In genomic region chr2:60922351-60922750, GRCm38 (mm10) we compare ENCODE assay signal across 12 mouse cellular contexts. TPM values are rescaled to one million over a fixed set of nuclear protein-coding genes. Genes with fewer than 3 reads are reported as not detected.
A peak's percentile ranks its signal among the peaks of the same experiment; 100 is the strongest.
DNase-seq lines count a peak whose midpoint lies in the region; ATAC-seq lines count a peak whose summit lies in the region.
"Had no signal": no experiment of that assay in that cellular context is flagged by ENCODE, and none has a peak within 500 bp of the region (broad histone marks: within the 10 kb centered on the region; RNA-seq: fewer than 3 reads in every experiment).

No protein-coding gene starts in this region.

- no peak overlapping the region for H3K4me3 ChIP-seq in embryonic facial prominence, embryonic 10.5 days
- no peak overlapping the region for H3K4me3 ChIP-seq in limb, embryonic 13.5 days
- H3K4me3 ChIP-seq: forebrain, embryonic 10.5 days; myocyte had no signal

- ATAC-seq in limb, embryonic 13.5 days (ENCODE audit: low FRiP score, low read depth): 0 out of 2 replicates have a peak, but pooled peaks have one; percentile 15

- no peaks in the 10 kb centered on the region for H3K9me3 ChIP-seq in embryonic facial prominence, embryonic 10.5 days
- no peaks in the 10 kb centered on the region for H3K9me3 ChIP-seq in limb, embryonic 13.5 days
- H3K9me3 ChIP-seq: forebrain, embryonic 10.5 days had no signal

- peaks cover 47% of the 10 kb centered on the region for H3K4me1 ChIP-seq in embryonic facial prominence, embryonic 10.5 days
- H3K4me1 ChIP-seq in limb, embryonic 13.5 days: peaks cover 23% of the 10 kb centered on the region
- H3K4me1 ChIP-seq: forebrain, embryonic 10.5 days had no signal

- 61% methylated on average over 5 of the region's 5 CpGs for WGBS in embryonic facial prominence, embryonic 10.5 days
- WGBS in limb, embryonic 13.5 days: 57% methylated on average over 5 of the region's 5 CpGs

- 0 out of 2 replicates have a peak overlapping the region, but pooled peaks have one; percentile 14 for H3K27ac ChIP-seq in embryonic facial prominence, embryonic 10.5 days (replicated peaks)
- H3K27ac ChIP-seq in limb, embryonic 13.5 days: no peak overlapping the region
- H3K27ac ChIP-seq: forebrain, embryonic 10.5 days; liver, embryonic 14.5 days had no signal

- intact Hi-C loops in heart, postnatal 10 days (cut with DNase I): loop anchor here (5.0 kb wide), 1 partner anchor 40 kb away; the partner anchor contains the start of gene Rbms1

- no peak overlapping the region for H3K4me2 ChIP-seq in limb, embryonic 13.5 days (replicated peaks)

- DNase-seq in cerebellum, postnatal 25 days: peak; percentile 10 to 14
- DNase-seq in cerebellum, adult 9-11 months: no peak
- DNase-seq in embryonic facial prominence, embryonic 10.5 days (ENCODE audit: low spot score): no peak
- DNase-seq in heart, postnatal 10 days: peak; percentile 67 to 69
- no peak for DNase-seq in urinary bladder, postnatal 14 days (ENCODE audit: low spot score)
- DNase-seq in frontal cortex, postnatal 25 days (ENCODE audit: low spot score in 2 of 2): no peak
- DNase-seq in urinary bladder, adult 18-20 months (ENCODE audit: low spot score in 2 of 2): no peak
- DNase-seq: spleen, adult 18-20 months had no signal

- H3K36me3 ChIP-seq in embryonic facial prominence, embryonic 10.5 days (replicated peaks): no peaks in the 10 kb centered on the region
- no peaks in the 10 kb centered on the region for H3K36me3 ChIP-seq in limb, embryonic 13.5 days
- H3K36me3 ChIP-seq: forebrain, embryonic 10.5 days had no signal

- H3K9ac ChIP-seq in limb, embryonic 13.5 days: no peak overlapping the region
- H3K9ac ChIP-seq: liver, embryonic 14.5 days had no signal

- no peaks in the 10 kb centered on the region for H3K27me3 ChIP-seq in embryonic facial prominence, embryonic 10.5 days (replicated peaks; ENCODE audit: low read depth, poor library complexity, severe bottlenecking)
- no peaks in the 10 kb centered on the region for H3K27me3 ChIP-seq in limb, embryonic 13.5 days

RNA-seq across cellular contexts. Expression of gene Rbms1, which starts 40.6 kb away (rescaled TPM):
- 103 and 106 TPM in 2 replicates for polyA plus RNA-seq in embryonic facial prominence, embryonic 10.5 days (2016; fragmentation: Nextera tagmentation; extraction: Ambion mirVana)
- 10 to 100 TPM; 87.5 to 89.3 TPM for total RNA-seq in heart, postnatal 10 days (2021)
- 112 and 116 TPM in 2 replicates for polyA plus RNA-seq in limb, embryonic 13.5 days (2015; fragmentation: Nextera tagmentation; extraction: Ambion mirVana)

Comparison
In these comparisons a context has a peak if more than half of its experiments do, and no peak if none do; other contexts are left out.
1. DNase-seq: peak in cerebellum, postnatal 25 days (2 of 2) and heart, postnatal 10 days (2 of 2); none in cerebellum, adult 9-11 months (single experiment), embryonic facial prominence, embryonic 10.5 days (single experiment), urinary bladder, postnatal 14 days (single experiment), frontal cortex, postnatal 25 days (0 of 2) and urinary bladder, adult 18-20 months (0 of 2).